Mouse (Mus musculus) forebrain, embryonic 13.5 days (tissue): ENCODE data around the gene Otop1. TPM values are rescaled to one million over a fixed set of nuclear protein-coding genes. Genes with fewer than 3 reads are reported as not detected.

Source experiments
- ATAC-seq: fragments of 200-750 bp; cut with Nextera tagmentation; 2 replicates; pipeline ENCODE4 v1.8.0; 2017
- H3K27ac ChIP-seq: fragments of 300-500 bp; sonication (generic); 2 replicates; pipeline ENCODE4 v1.5.1; 2015; ENCODE audit warnings: inconsistent platforms, mild to moderate bottlenecking, moderate library complexity
- H3K27me3 ChIP-seq: fragments of 300-500 bp; sonication (generic); 2 replicates; pipeline ENCODE4 v1.6.1; 2015; ENCODE audit warnings: mild to moderate bottlenecking, inconsistent platforms
- H3K36me3 ChIP-seq: fragments of 300-500 bp; sonication (generic); 2 replicates; pipeline ENCODE4 v1.6.1; 2015; ENCODE audit warnings: mild to moderate bottlenecking, inconsistent platforms; ENCODE audit not compliant: poor library complexity, severe bottlenecking
- H3K4me1 ChIP-seq: fragments of 300-500 bp; sonication (generic); 2 replicates; pipeline ENCODE4 v1.6.1; 2015; ENCODE audit warnings: inconsistent platforms
- H3K4me2 ChIP-seq: fragments of 300-500 bp; sonication (generic); 2 replicates; pipeline ENCODE4 v1.6.1; 2015; ENCODE audit warnings: inconsistent platforms, mild to moderate bottlenecking, moderate library complexity
- H3K4me3 ChIP-seq: fragments of 300-500 bp; sonication (generic); 2 replicates; pipeline ENCODE4 v1.5.1; 2015; ENCODE audit warnings: mild to moderate bottlenecking, inconsistent platforms
- H3K9ac ChIP-seq: fragments of 300-500 bp; sonication (generic); 2 replicates; pipeline ENCODE4 v1.6.1; 2015; ENCODE audit warnings: mild to moderate bottlenecking, inconsistent platforms
- H3K9me3 ChIP-seq: fragments of 300-500 bp; sonication (generic); replicated peaks from 2 replicates; pipeline ENCODE4 v1.6.1; 2016; ENCODE audit warnings: inconsistent platforms
- WGBS: fragments of 180-500 bp; shearing (Covaris S2); methylation state at CpG from one replicate; pipeline ENCODE4 v1.1.7; 2015; 5-methylcytosine and 5-hydroxymethylcytosine counted together
- polyA plus RNA-seq: library from polyadenylated mRNA; unstranded; fragments of >200 nt; fragmentation: Nextera tagmentation; extraction: Ambion mirVana; gene quantifications from 2 replicates; pipeline ENCODE4 v1.2.1, GENCODE M21; 2015

Gene Otop1
- polyA plus RNA-seq = not detected in 2 replicates

- peaks cover 76% of the 10 kb centered on the region for H3K27me3 ChIP-seq
- H3K9me3 ChIP-seq = no peaks in the 10 kb centered on the region
- no peak within 1 kb of the TSS for H3K27ac ChIP-seq
- 2% methylated on average over 4 of the region's 4 CpGs for WGBS
- peaks cover 10% of the 10 kb centered on the region for H3K36me3 ChIP-seq
- peak within 1 kb of the TSS; percentile 33 for H3K4me3 ChIP-seq
- H3K4me2 ChIP-seq = peak within 1 kb of the TSS; percentile 60
- H3K4me1 ChIP-seq = peaks cover 17% of the 10 kb centered on the region
- no peak within 1 kb of the TSS for H3K9ac ChIP-seq
- no peak for ATAC-seq
Measured at GRCm38 (mm10) chr5:38275771-38276170, at the start of gene Otop1. Otop1 (plus strand) TSS chr5:38275972.

DNA sequence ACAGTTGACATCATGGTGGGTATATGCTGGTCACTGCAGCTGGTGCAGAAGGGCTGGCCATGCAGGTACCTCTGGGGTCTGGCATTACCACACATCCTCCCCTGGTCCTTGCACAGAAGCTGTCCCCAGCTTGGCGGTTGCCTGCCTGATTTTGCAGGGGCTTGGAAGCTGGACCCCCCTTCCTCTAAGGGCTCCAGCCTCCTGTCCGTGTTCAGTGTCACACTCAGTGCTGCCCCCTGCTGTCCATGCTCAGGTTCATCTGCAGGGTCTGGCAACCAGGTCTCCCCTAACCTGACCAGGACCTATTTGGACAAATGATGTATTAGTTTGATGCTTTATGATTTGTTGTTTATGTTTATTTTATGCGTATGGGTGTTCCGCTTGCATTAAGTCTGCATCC lies 40.4 kb upstream of the Otop1 start:
- Histone ChIP-seq H3K27ac (no peak overlapping the region), H3K9ac (no peak overlapping the region), H3K4me2 (no peak overlapping the region), H3K36me3 (peaks cover 57% of the 10 kb centered on the region), H3K9me3 (no peaks in the 10 kb centered on the region; the same call in 1 of the 2 replicates), H3K4me3 (no peak overlapping the region), H3K4me1 (no peaks in the 10 kb centered on the region), H3K27me3 (no peaks in the 10 kb centered on the region)
- no peak for ATAC-seq
- 64% methylated on average over 4 of the region's 4 CpGs for WGBS

GRCm38 (mm10) chr5:38236627-38237026 lies 39.1 kb upstream of the Otop1 start:
- Histone ChIP-seq H3K9ac (no peak overlapping the region), H3K4me3 (no peak overlapping the region), H3K27me3 (no peaks in the 10 kb centered on the region), H3K4me2 (no peak overlapping the region), H3K36me3 (peaks cover 45% of the 10 kb centered on the region), H3K9me3 (no peaks in the 10 kb centered on the region; the same call in 1 of the 2 replicates), H3K27ac (no peak overlapping the region), H3K4me1 (0 out of 2 replicates have a peak, but pooled peaks cover 4% of the 10 kb centered on the region)
- 94% methylated on average over 2 of the region's 2 CpGs for WGBS
- no peak for ATAC-seq

DNA sequence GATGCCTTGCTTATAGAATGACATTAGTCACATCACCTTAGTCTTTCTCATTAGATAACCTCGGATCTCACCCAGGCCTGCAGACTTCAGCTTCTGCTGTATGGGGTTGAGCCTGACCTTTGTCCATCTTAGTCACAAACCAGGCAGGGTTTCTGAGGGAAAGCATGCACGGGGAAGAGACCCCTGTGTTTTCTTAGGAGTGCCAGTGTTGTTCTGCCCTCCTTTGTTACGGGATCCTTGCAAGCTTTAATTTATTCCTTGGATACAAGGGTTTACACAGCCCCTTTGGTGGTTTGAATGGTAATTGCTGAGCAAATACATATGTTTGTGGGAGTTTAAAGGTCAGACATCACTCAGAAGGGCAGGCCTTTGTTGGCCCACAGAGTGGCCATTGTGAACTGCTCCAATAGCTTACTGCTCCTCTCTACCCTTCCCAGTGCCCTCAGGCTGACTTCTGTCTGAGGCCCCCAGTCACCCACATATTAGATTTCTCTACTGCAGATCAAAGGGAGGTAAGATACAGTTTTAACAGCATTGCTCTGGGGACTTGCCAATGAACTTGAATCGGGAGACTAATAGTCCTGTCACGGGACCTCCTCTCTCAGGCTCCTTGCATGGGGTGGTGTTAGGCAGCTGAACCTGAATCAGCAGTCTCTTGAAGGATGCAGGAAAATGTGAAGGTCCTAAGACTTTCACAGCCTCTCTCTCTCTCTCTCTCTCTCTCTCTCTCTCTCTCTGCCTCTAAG lies 34.9 kb upstream of the Otop1 start:
- Histone ChIP-seq H3K36me3 (peaks cover 8% of the 10 kb centered on the region; the same call in 1 of the 2 replicates), H3K27me3 (no peaks in the 10 kb centered on the region), H3K9ac (no peak overlapping the region), H3K4me2 (no peak overlapping the region), H3K9me3 (no peaks in the 10 kb centered on the region; the same call in 1 of the 2 replicates), H3K27ac (no peak overlapping the region), H3K4me3 (no peak overlapping the region), H3K4me1 (0 out of 2 replicates have a peak, but pooled peaks cover 4% of the 10 kb centered on the region)
- WGBS = 30% methylated on average over 5 of the region's 5 CpGs
- no peak for ATAC-seq

GRCm38 (mm10) chr5:38241473-38241834 lies 34.3 kb upstream of the Otop1 start:
- H3K36me3 ChIP-seq = peaks cover 4% of the 10 kb centered on the region; the same call in 1 of the 2 replicates
- WGBS = 63% methylated on average over 3 of the region's 3 CpGs
- no peaks in the 10 kb centered on the region for H3K27me3 ChIP-seq
- H3K4me2 ChIP-seq = no peak overlapping the region
- H3K27ac ChIP-seq = no peak overlapping the region
- no peaks in the 10 kb centered on the region; the same call in 1 of the 2 replicates for H3K9me3 ChIP-seq
- no peak overlapping the region for H3K4me3 ChIP-seq
- 0 out of 2 replicates have a peak, but pooled peaks cover 4% of the 10 kb centered on the region for H3K4me1 ChIP-seq
- no peak overlapping the region for H3K9ac ChIP-seq
- no peak for ATAC-seq

DNA sequence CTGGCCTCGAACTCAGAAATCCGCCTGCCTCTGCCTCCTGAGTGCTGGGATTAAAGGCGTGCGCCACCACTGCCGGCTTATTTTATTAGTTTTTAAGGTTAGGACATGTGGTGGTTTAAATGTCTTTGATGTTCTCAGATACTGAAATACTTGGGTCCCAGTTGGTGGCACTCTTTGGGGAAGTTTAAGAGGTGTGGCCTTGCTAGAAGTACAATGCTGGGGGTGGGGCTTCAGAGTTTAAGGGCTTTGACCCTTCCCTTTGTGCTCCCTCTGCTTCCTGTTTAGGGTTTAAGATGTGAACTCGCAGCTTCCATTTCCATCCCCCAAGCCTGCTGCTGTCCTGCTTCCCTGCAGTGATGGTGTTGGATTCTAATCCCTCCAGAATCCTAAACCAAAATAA lies 33.8 kb upstream of the Otop1 start:
- Histone ChIP-seq H3K36me3 (no peaks in the 10 kb centered on the region), H3K27ac (no peak overlapping the region), H3K4me1 (0 out of 2 replicates have a peak, but pooled peaks cover 4% of the 10 kb centered on the region), H3K9ac (no peak overlapping the region), H3K4me3 (no peak overlapping the region), H3K9me3 (no peaks in the 10 kb centered on the region), H3K27me3 (no peaks in the 10 kb centered on the region), H3K4me2 (no peak overlapping the region)
- WGBS = 84% methylated on average over 6 of the region's 6 CpGs
- ATAC-seq = no peak

- no peaks in the 10 kb centered on the region for H3K36me3 ChIP-seq
- H3K27me3 ChIP-seq = no peaks in the 10 kb centered on the region
- no peaks in the 10 kb centered on the region for H3K4me1 ChIP-seq
- H3K27ac ChIP-seq = no peak overlapping the region
- no peak overlapping the region for H3K9ac ChIP-seq
- 52% methylated on average over 4 of the region's 4 CpGs for WGBS
- no peaks in the 10 kb centered on the region for H3K9me3 ChIP-seq
- no peak overlapping the region for H3K4me2 ChIP-seq
- ATAC-seq = no peak
- H3K4me3 ChIP-seq = no peak overlapping the region
Measured at GRCm38 (mm10) chr5:38255195-38255594, 20.6 kb upstream of the Otop1 start.

GRCm38 (mm10) chr5:38255644-38256043 lies 20.1 kb upstream of the Otop1 start:
- no peak overlapping the region for H3K9ac ChIP-seq
- peaks cover under 1% of the 10 kb centered on the region; the same call in 1 of the 2 replicates for H3K4me1 ChIP-seq
- no peaks in the 10 kb centered on the region for H3K36me3 ChIP-seq
- 86% methylated on average over 3 of the region's 3 CpGs for WGBS
- H3K4me2 ChIP-seq = no peak overlapping the region
- no peak overlapping the region for H3K4me3 ChIP-seq
- H3K27me3 ChIP-seq = no peaks in the 10 kb centered on the region
- ATAC-seq = no peak
- no peak overlapping the region for H3K27ac ChIP-seq
- no peaks in the 10 kb centered on the region for H3K9me3 ChIP-seq

GRCm38 (mm10) chr5:38256551-38256950 lies 19.2 kb upstream of the Otop1 start:
- H3K4me3 ChIP-seq = no peak overlapping the region
- no peaks in the 10 kb centered on the region for H3K27me3 ChIP-seq
- peaks cover 8% of the 10 kb centered on the region for H3K4me1 ChIP-seq
- 100% methylated on average over 1 of the region's 1 CpGs for WGBS
- H3K9me3 ChIP-seq = no peaks in the 10 kb centered on the region
- no peak overlapping the region for H3K27ac ChIP-seq
- no peak overlapping the region for H3K4me2 ChIP-seq
- no peak for ATAC-seq
- no peaks in the 10 kb centered on the region for H3K36me3 ChIP-seq
- H3K9ac ChIP-seq = no peak overlapping the region

DNA sequence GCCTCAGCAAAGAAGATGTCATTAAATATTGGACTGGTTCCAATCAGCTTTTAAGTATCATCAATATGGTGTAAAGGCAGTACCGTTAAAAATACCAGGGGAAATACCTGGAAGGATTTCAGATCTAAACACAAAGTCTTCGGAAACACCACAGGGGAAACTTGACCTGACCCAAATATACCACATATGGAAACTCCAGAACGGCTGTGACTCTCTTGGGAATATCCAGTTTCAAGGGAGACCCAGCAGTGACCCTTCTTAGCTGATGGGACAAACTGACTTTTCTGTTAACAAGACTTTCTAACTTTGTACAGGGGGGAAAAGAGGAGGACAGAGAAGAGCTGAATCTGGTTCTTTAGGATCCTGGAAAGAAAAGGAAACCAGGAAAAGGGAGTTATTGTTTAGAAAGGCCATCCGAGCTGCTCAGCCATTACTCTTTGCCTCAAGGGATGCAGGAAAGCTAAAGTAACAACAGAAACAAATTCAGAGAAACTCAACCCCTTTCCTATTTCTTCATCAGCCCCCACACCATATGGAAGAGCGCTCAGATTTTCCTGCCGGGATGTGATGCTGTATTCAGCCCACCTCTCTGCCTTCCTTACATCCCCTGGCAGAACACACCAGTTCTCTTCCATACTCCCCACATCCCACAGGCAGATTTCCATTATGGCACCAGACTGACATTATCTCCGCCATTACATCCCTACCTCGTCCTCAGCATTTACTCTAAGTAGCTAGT lies 17.6 kb upstream of the Otop1 start:
- no peak overlapping the region for H3K4me2 ChIP-seq
- H3K9me3 ChIP-seq = no peaks in the 10 kb centered on the region
- no peak overlapping the region for H3K4me3 ChIP-seq
- H3K27me3 ChIP-seq = no peaks in the 10 kb centered on the region
- no peak overlapping the region for H3K9ac ChIP-seq
- no peak for ATAC-seq
- H3K4me1 ChIP-seq = peaks cover 8% of the 10 kb centered on the region
- no peak overlapping the region for H3K27ac ChIP-seq
- whole genome bisulfite sequencing = 88% methylated on average over 8 of the region's 8 CpGs
- peaks cover 10% of the 10 kb centered on the region for H3K36me3 ChIP-seq

DNA sequence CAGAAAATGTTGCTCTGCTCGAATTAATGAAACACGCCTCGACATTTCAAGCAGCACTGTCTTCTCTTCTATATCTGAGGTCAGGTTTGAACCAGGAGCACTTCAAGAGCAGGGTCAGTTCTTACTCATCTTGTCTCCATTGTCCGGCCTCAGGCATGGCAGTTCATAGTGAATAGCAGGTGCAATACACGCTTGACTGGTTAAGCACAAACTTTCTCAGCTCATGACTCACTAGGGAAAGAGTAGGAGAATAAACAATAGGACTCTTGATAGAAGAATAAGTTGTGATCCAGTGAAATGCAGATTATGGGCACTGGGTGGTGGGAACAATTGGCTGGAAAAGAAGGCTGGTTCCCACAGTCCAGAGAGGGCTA lies 17.0 kb upstream of the Otop1 start:
- WGBS = 84% methylated on average over 5 of the region's 5 CpGs
- no peaks in the 10 kb centered on the region for H3K27me3 ChIP-seq
- no peak overlapping the region for H3K4me3 ChIP-seq
- H3K9me3 ChIP-seq = no peaks in the 10 kb centered on the region
- no peak overlapping the region for H3K27ac ChIP-seq
- peaks cover 8% of the 10 kb centered on the region for H3K4me1 ChIP-seq
- no peak overlapping the region for H3K9ac ChIP-seq
- no peak for ATAC-seq
- peaks cover 15% of the 10 kb centered on the region for H3K36me3 ChIP-seq
- no peak overlapping the region for H3K4me2 ChIP-seq

- peaks cover 23% of the 10 kb centered on the region for H3K36me3 ChIP-seq
- no peaks in the 10 kb centered on the region for H3K9me3 ChIP-seq
- H3K27ac ChIP-seq = peak overlapping the region; percentile 74
- H3K4me1 ChIP-seq = peaks cover 8% of the 10 kb centered on the region
- WGBS = 42% methylated on average over 9 of the region's 9 CpGs
- H3K4me3 ChIP-seq = peak overlapping the region; percentile 86
- H3K27me3 ChIP-seq = no peaks in the 10 kb centered on the region
- peak overlapping the region; percentile 75 for H3K4me2 ChIP-seq
- H3K9ac ChIP-seq = peak overlapping the region; percentile 89
- ATAC-seq = peak; percentile 6
Measured at GRCm38 (mm10) chr5:38259455-38260106, 16.2 kb upstream of the Otop1 start.
